Mouse (Mus musculus): ENCODE measurements around the gene Zfp239. TPM values are rescaled to one million over a fixed set of nuclear protein-coding genes. Genes with fewer than 3 reads are reported as not detected.

The Zfp239 gene
- total RNA-seq, 2 experiments from 2014 or later, result 2.4 to 7.3 TPM

- ATAC-seq (replicated peaks; ENCODE audit: low FRiP score, low TSS enrichment, poor library complexity, severe bottlenecking), result no peak
These were observed 12.9 kb downstream of the Zfp239 start for GRCm38 (mm10) chr6:117874621-117875281.

- peak; percentile 80 for ATAC-seq (replicated peaks; ENCODE audit: low FRiP score, low TSS enrichment, poor library complexity, severe bottlenecking)
These were observed 17.0 kb downstream of the Zfp239 start for GRCm38 (mm10) chr6:117878700-117879407.

GRCm38 (mm10) chr6:117879408-117880115, 17.7 kb downstream of the Zfp239 start:
- ATAC-seq (replicated peaks; ENCODE audit: low FRiP score, low TSS enrichment, poor library complexity, severe bottlenecking), result peak; percentile 83

GRCm38 (mm10) chr6:117880394-117880838, 18.5 kb downstream of the Zfp239 start:
- no peak for ATAC-seq (replicated peaks; ENCODE audit: low FRiP score, low TSS enrichment, poor library complexity, severe bottlenecking)

- no peak for ATAC-seq (replicated peaks; ENCODE audit: low FRiP score, low TSS enrichment, poor library complexity, severe bottlenecking)
These were observed 19.3 kb downstream of the Zfp239 start for GRCm38 (mm10) chr6:117881229-117881628.

- no peak for ATAC-seq (replicated peaks; ENCODE audit: low FRiP score, low TSS enrichment, poor library complexity, severe bottlenecking)
These were observed 20.1 kb downstream of the Zfp239 start for GRCm38 (mm10) chr6:117881997-117882396.

GRCm38 (mm10) chr6:117885943-117886342, 24.0 kb downstream of the Zfp239 start:
- no peak for ATAC-seq (replicated peaks; ENCODE audit: low FRiP score, low TSS enrichment, poor library complexity, severe bottlenecking)

GRCm38 (mm10) chr6:117888032-117888431, 26.1 kb downstream of the Zfp239 start:
- ATAC-seq (replicated peaks; ENCODE audit: low FRiP score, low TSS enrichment, poor library complexity, severe bottlenecking), result no peak

- peak; percentile 85 for ATAC-seq (replicated peaks; ENCODE audit: low FRiP score, low TSS enrichment, poor library complexity, severe bottlenecking)
These were observed 26.8 kb downstream of the Zfp239 start for GRCm38 (mm10) chr6:117888642-117889096.

GRCm38 (mm10) chr6:117890257-117890656, 28.4 kb downstream of the Zfp239 start:
- no peak for ATAC-seq (replicated peaks; ENCODE audit: low FRiP score, low TSS enrichment, poor library complexity, severe bottlenecking)

GRCm38 (mm10) chr6:117891369-117892160, 29.7 kb downstream of the Zfp239 start:
- ATAC-seq (replicated peaks; ENCODE audit: low FRiP score, low TSS enrichment, poor library complexity, severe bottlenecking), result peak; percentile 64

- no peak for ATAC-seq (replicated peaks; ENCODE audit: low FRiP score, low TSS enrichment, poor library complexity, severe bottlenecking)
These were observed 30.5 kb downstream of the Zfp239 start for GRCm38 (mm10) chr6:117892386-117892785.

GRCm38 (mm10) chr6:117893435-117893834, 31.5 kb downstream of the Zfp239 start:
- no peak for ATAC-seq (replicated peaks; ENCODE audit: low FRiP score, low TSS enrichment, poor library complexity, severe bottlenecking)

GRCm38 (mm10) chr6:117897800-117898199, 35.9 kb downstream of the Zfp239 start:
- no peak for ATAC-seq (replicated peaks; ENCODE audit: low FRiP score, low TSS enrichment, poor library complexity, severe bottlenecking)

- ATAC-seq (replicated peaks; ENCODE audit: low FRiP score, low TSS enrichment, poor library complexity, severe bottlenecking), result peak; percentile 83
These were observed 38.5 kb downstream of the Zfp239 start, which contains the start of gene Hnrnpf for GRCm38 (mm10) chr6:117900126-117901080. TSS of gene Hnrnpf (plus strand) at chr6:117900324.

- ATAC-seq (replicated peaks; ENCODE audit: low FRiP score, low TSS enrichment, poor library complexity, severe bottlenecking), result peak; percentile 62
These were observed 39.9 kb downstream of the Zfp239 start for GRCm38 (mm10) chr6:117901510-117902402.

GRCm38 (mm10) chr6:117902556-117902955, 40.7 kb downstream of the Zfp239 start:
- no peak for ATAC-seq (replicated peaks; ENCODE audit: low FRiP score, low TSS enrichment, poor library complexity, severe bottlenecking)
